ENCODE assay signal across 8 mouse cellular contexts in the genomic region with DNA sequence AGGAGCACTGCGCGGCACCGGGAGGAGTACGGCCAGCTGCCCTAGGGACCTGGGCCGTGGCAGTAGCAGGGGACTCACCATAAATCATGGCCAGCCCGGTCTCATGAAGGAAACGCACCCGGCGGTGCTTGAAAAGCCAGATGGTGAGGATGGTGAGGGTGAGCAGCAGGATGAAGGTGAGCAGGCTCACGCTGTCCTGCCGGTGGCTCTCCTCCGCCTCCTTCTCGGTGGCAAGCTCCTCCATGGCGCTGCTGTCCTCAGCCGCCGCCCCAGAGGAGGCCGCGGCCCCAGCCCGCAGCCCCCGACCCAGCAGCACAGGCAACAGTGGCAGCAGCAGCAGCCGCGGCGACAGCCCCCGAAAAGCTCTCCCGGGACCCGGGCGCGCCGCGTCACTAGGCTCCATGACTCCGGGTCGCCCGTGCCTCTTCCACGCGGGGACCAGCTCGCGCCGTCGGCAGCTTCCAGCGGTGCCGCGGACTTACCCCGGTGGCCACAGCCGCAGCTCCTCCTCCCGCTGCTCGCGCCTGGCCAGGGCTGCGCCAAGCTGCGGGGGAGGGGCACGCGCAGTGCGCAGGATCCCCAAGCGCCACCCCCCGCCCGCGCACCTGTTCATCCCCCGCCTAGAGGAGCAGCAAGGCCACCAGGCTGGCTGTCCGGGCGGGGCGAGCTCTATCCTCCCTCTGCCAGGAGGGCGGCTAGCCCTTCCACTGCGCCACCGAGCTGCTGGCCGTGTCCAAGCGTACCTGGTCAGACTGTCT. TPM values are rescaled to one million over a fixed set of nuclear protein-coding genes. Genes with fewer than 3 reads are reported as not detected.
DNase-seq lines count a peak whose midpoint lies in the region; ATAC-seq and TF ChIP-seq lines count a peak whose summit lies in the region.

A gene (minus strand): TSS at position 526 of the 758 bp plus-strand sequence.

- H3K4me3 ChIP-seq in forebrain, embryonic 13.5 days: peak within 1 kb of the TSS; percentile 59
- H3K4me3 ChIP-seq in heart, embryonic 16.5 days (ENCODE audit: low read length): peak within 1 kb of the TSS; percentile 72
- peak within 1 kb of the TSS; percentile 32 to 46 for H3K4me3 ChIP-seq in liver, embryonic 14.5 days (ENCODE audit: insufficient read depth in 1 of 2, low read depth in 2 of 2, low read length in 2 of 2)
- H3K4me3 ChIP-seq in stomach, embryonic 14.5 days (ENCODE audit: low read depth, low read length): peak within 1 kb of the TSS; percentile 46

- TF ChIP-seq EP300 in liver, embryonic 14.5 days (IDR thresholded peaks at IDR 0.05; ENCODE audit: low read depth): no peak

- H3K27me3 ChIP-seq in forebrain, embryonic 13.5 days: no peaks in the 10 kb centered on the region
- no peaks in the 10 kb centered on the region for H3K27me3 ChIP-seq in heart, embryonic 16.5 days (ENCODE audit: control insufficient read depth, insufficient read depth, low read length)
- H3K27me3 ChIP-seq in liver, embryonic 14.5 days (ENCODE audit: control insufficient read depth, insufficient read depth, low read length): peaks cover 7% of the 10 kb centered on the region
- H3K27me3 ChIP-seq in stomach, embryonic 14.5 days (ENCODE audit: control insufficient read depth, insufficient read depth, low read length): no peaks in the 10 kb centered on the region

- peak within 1 kb of the TSS; percentile 72 for H3K9ac ChIP-seq in forebrain, embryonic 13.5 days
- peak within 1 kb of the TSS; percentile 77 for H3K9ac ChIP-seq in heart, embryonic 16.5 days (ENCODE audit: low read length)
- H3K9ac ChIP-seq in liver, embryonic 14.5 days (replicated peaks): no peak within 1 kb of the TSS
- no peak within 1 kb of the TSS; the same call in 1 of the 2 replicates for H3K9ac ChIP-seq in stomach, embryonic 14.5 days (replicated peaks; ENCODE audit: low read depth, low read length)

- no peaks in the 10 kb centered on the region for H3K4me1 ChIP-seq in forebrain, embryonic 13.5 days
- no peaks in the 10 kb centered on the region for H3K4me1 ChIP-seq in heart, embryonic 16.5 days (ENCODE audit: control insufficient read depth, insufficient read depth, low read length)
- H3K4me1 ChIP-seq in liver, embryonic 14.5 days (replicated peaks; ENCODE audit: control insufficient read depth in 2 of 2, insufficient read depth in 2 of 2, low read length in 1 of 2): no peaks in the 10 kb centered on the region
- H3K4me1 ChIP-seq in stomach, embryonic 14.5 days (ENCODE audit: control insufficient read depth, insufficient read depth, low read length): no peaks in the 10 kb centered on the region

- no peak for TF ChIP-seq CTCF in brain, embryonic 14.5 days (IDR thresholded peaks at IDR 0.05; ENCODE audit: borderline replicate concordance, extremely low read depth, insufficient read depth, insufficient read length)
- no peak for TF ChIP-seq CTCF in liver, embryonic 14.5 days (IDR thresholded peaks at IDR 0.05; ENCODE audit: low read depth)

- H3K4me2 ChIP-seq in forebrain, embryonic 13.5 days: peak within 1 kb of the TSS; percentile 65
- peak within 1 kb of the TSS; percentile 65 for H3K4me2 ChIP-seq in heart, embryonic 16.5 days (ENCODE audit: low read depth, low read length)
- peak within 1 kb of the TSS; percentile 61 for H3K4me2 ChIP-seq in liver, embryonic 14.5 days (ENCODE audit: low read depth)
- peak within 1 kb of the TSS; percentile 72 for H3K4me2 ChIP-seq in stomach, embryonic 14.5 days (replicated peaks; ENCODE audit: low read depth, low read length)

- 0 out of 2 replicates have a peak, but pooled peaks have one; percentile 18 for TF ChIP-seq POLR2A in brain, embryonic 14.5 days (IDR thresholded peaks at IDR 0.05; ENCODE audit: borderline replicate concordance, extremely low read depth, insufficient read depth, insufficient read length, poor library complexity, severe bottlenecking)

- peak; percentile 19 for DNase-seq in 416B (ENCODE audit: low read depth)
- peak; percentile 74 for DNase-seq in brain, embryonic 14.5 days (ENCODE audit: low read depth)
- peak; percentile 57 to 77 for DNase-seq in kidney, postnatal 25 days
- no peak for DNase-seq in liver, embryonic 14.5 days (ENCODE audit: low read depth in 3 of 3, low spot score in 3 of 3)
- DNase-seq in neural tube, embryonic 10.5 days (ENCODE audit: extremely low spot score, low spot score): peak; percentile 50

- no peaks in the 10 kb centered on the region for H3K36me3 ChIP-seq in forebrain, embryonic 13.5 days (ENCODE audit: poor library complexity, severe bottlenecking)
- H3K36me3 ChIP-seq in heart, embryonic 16.5 days (ENCODE audit: control insufficient read depth, insufficient read depth): no peaks in the 10 kb centered on the region
- H3K36me3 ChIP-seq in liver, embryonic 14.5 days (replicated peaks; ENCODE audit: control insufficient read depth, insufficient read depth, low read depth): no peaks in the 10 kb centered on the region
- H3K36me3 ChIP-seq in stomach, embryonic 14.5 days (ENCODE audit: control insufficient read depth, insufficient read depth, low read length): no peaks in the 10 kb centered on the region

- ATAC-seq in forebrain, embryonic 13.5 days: peak; percentile 94
- ATAC-seq in heart, embryonic 16.5 days (replicated peaks; ENCODE audit: extremely low read depth, insufficient read depth, low FRiP score): peak; percentile 98
- ATAC-seq in liver, embryonic 14.5 days (ENCODE audit: insufficient read depth): no peak
- ATAC-seq in stomach, embryonic 14.5 days (ENCODE audit: insufficient number of reproducible peaks, insufficient read depth, low FRiP score, low read depth): peak; percentile 76

- H3K27ac ChIP-seq in forebrain, embryonic 13.5 days: no peak within 1 kb of the TSS
- H3K27ac ChIP-seq in heart, embryonic 16.5 days (ENCODE audit: low read length): peak within 1 kb of the TSS; percentile 51
- no peak within 1 kb of the TSS for H3K27ac ChIP-seq in liver, embryonic 14.5 days
- no peak within 1 kb of the TSS for H3K27ac ChIP-seq in stomach, embryonic 14.5 days (ENCODE audit: low read length)

- WGBS in forebrain, embryonic 13.5 days: 31% methylated on average over 45 of the region's 65 CpGs
- 9% methylated on average over 57 of the region's 65 CpGs for WGBS in heart, embryonic 16.5 days
- 8% methylated on average over 52 of the region's 65 CpGs for WGBS in liver, embryonic 14.5 days (ENCODE audit: insufficient replicate concordance)
- WGBS in stomach, embryonic 14.5 days: 14% methylated on average over 58 of the region's 65 CpGs

- H3K9me3 ChIP-seq in forebrain, embryonic 13.5 days (replicated peaks): no peaks in the 10 kb centered on the region
- no peaks in the 10 kb centered on the region for H3K9me3 ChIP-seq in heart, embryonic 16.5 days (replicated peaks; ENCODE audit: control insufficient read depth, low read length)
- no peaks in the 10 kb centered on the region for H3K9me3 ChIP-seq in liver, embryonic 14.5 days (ENCODE audit: control insufficient read depth, low read length)
- H3K9me3 ChIP-seq in stomach, embryonic 14.5 days (ENCODE audit: control insufficient read depth, low read depth, low read length): no peaks in the 10 kb centered on the region

RNA-seq across cellular contexts. Expression of the gene that starts here (rescaled TPM):
- 6.6 and 11.8 TPM in 2 replicates for polyA plus RNA-seq in brain, embryonic 14.5 days (2012; rRNA removed)
- 2.3 and 3.3 TPM in 2 replicates for polyA plus RNA-seq in forebrain, embryonic 13.5 days (2015; fragmentation: Nextera tagmentation; extraction: Ambion mirVana)
- polyA plus RNA-seq in heart, embryonic 16.5 days (2015; fragmentation: Nextera tagmentation; extraction: Ambion mirVana): 4.7 and 5.9 TPM in 2 replicates
- polyA plus RNA-seq in liver, embryonic 14.5 days (2012; rRNA removed): 0.16 and 0.17 TPM in 2 replicates
- 0.14 and 0.20 TPM in 2 replicates for polyA plus RNA-seq in liver, embryonic 14.5 days (2014; fragmentation: Nextera tagmentation; extraction: Ambion mirVana)
- 0.56 and 1.4 TPM in 2 replicates for polyA plus RNA-seq in stomach, embryonic 14.5 days (2014; fragmentation: Nextera tagmentation; extraction: Ambion mirVana)

Comparison
In these comparisons a context has a peak if more than half of its experiments do, and no peak if none do; other contexts are left out.
1. DNase-seq: peak in 416B (single experiment), brain, embryonic 14.5 days (single experiment), kidney, postnatal 25 days (2 of 2) and neural tube, embryonic 10.5 days (single experiment); none in liver, embryonic 14.5 days (0 of 3).
2. H3K9ac ChIP-seq: peak in forebrain, embryonic 13.5 days (single experiment) and heart, embryonic 16.5 days (single experiment); none in liver, embryonic 14.5 days (single experiment) and stomach, embryonic 14.5 days (single experiment).
3. Peak in every context shown above with its lines, with median percentiles within 50 percentile points of each other: H3K4me2 ChIP-seq and H3K4me3 ChIP-seq.